Mouse (Mus musculus): Measurements from ENCODE around the gene Slc45a3. TPM values are rescaled to one million over a fixed set of nuclear protein-coding genes. Genes with fewer than 3 reads are reported as not detected.

Gene Slc45a3
- total and polyA plus RNA-seq, 3 experiments, result 15.6 to 40.7 TPM; not detected in 1

- peaks cover 50% of the 10 kb centered on the region for H3K79me2 ChIP-seq (ENCODE audit: control insufficient read depth, insufficient read depth, low read length, poor library complexity)
- no peaks in the 10 kb centered on the region for H3K27me3 ChIP-seq (ENCODE audit: control insufficient read depth in 1 of 2, insufficient read depth in 2 of 2, low read length in 2 of 2)
- peak; percentile 77 for DNase-seq (ENCODE audit: low read depth, low spot score)
- H3K36me3 ChIP-seq (ENCODE audit: control insufficient read depth in 1 of 2, insufficient read depth in 2 of 2, low read length in 2 of 2), result peaks cover 0 to 36% of the 10 kb centered on the region in 2 experiments; a peak in 3 of 4 replicates
- H3K9me3 ChIP-seq (replicated peaks; ENCODE audit: insufficient read depth, low read length), result no peaks in the 10 kb centered on the region
- H3K4me3 ChIP-seq (ENCODE audit: control insufficient read depth in 1 of 2, insufficient read depth in 1 of 2, low read depth in 2 of 2, low read length in 2 of 2), result peak overlapping the region; percentile 69 to 93
- peaks cover 24% of the 10 kb centered on the region in 2 experiments for H3K4me1 ChIP-seq (ENCODE audit: control insufficient read depth in 1 of 2, insufficient read depth in 2 of 2, low read length in 2 of 2)
- H3K9ac ChIP-seq (ENCODE audit: control insufficient read depth, low read depth, low read length, poor library complexity, severe bottlenecking), result peak overlapping the region; percentile 74
- peak overlapping the region; percentile 76 for H3K27ac ChIP-seq (ENCODE audit: control insufficient read depth, low read depth, low read length)
- TF ChIP-seq ZMIZ1 (IDR thresholded peaks at IDR 0.05; ENCODE audit: low read depth, low read length) (no peak), MAFK (IDR thresholded peaks at IDR 0.05; ENCODE audit: borderline replicate concordance, low read depth, low read length) (no peak), SIN3A (IDR thresholded peaks at IDR 0.05; ENCODE audit: low read length) (no peak), ZNF384 (IDR thresholded peaks at IDR 0.05; ENCODE audit: low read depth, low read length) (no peak), GATA1 (IDR thresholded peaks at IDR 0.05; ENCODE audit: low read depth, low read length) (no peak), SMC3 (IDR thresholded peaks at IDR 0.05; ENCODE audit: low read depth, low read length) (no peak), POLR2AphosphoS2 (IDR thresholded peaks at IDR 0.05; ENCODE audit: low read length) (no peak; the same call in 1 of the 2 replicates), NRF1 (IDR thresholded peaks at IDR 0.05; ENCODE audit: insufficient read depth, low read depth, low read length, poor library complexity, severe bottlenecking) (no peak), MYB (IDR thresholded peaks at IDR 0.05; ENCODE audit: low read depth, low read length) (no peak), EP300 (IDR thresholded peaks at IDR 0.05; ENCODE audit: low read depth in 1 of 2, low read length in 2 of 2) (no peak), GABPA (IDR thresholded peaks at IDR 0.05; ENCODE audit: low read depth, low read length) (no peak), TAL1 (IDR thresholded peaks at IDR 0.05; ENCODE audit: low read length) (no peak), ZC3H11A (IDR thresholded peaks at IDR 0.05; ENCODE audit: low read depth, low read length) (no peak), CTCF (IDR thresholded peaks at IDR 0.05 in 2 of 3, conservative IDR thresholded peaks at IDR 0.05 in 1 of 3; ENCODE audit: control insufficient read depth in 1 of 3, insufficient read depth in 1 of 3, low read depth in 2 of 3, low read length in 3 of 3, poor library complexity in 1 of 3, severe bottlenecking in 1 of 3) (no peak), JUND (IDR thresholded peaks at IDR 0.05; ENCODE audit: low read depth, low read length) (no peak), MAZ (IDR thresholded peaks at IDR 0.05; ENCODE audit: low read depth, low read length) (no peak), MXI1 (IDR thresholded peaks at IDR 0.05; ENCODE audit: low read depth, low read length) (no peak; the same call in 1 of the 2 replicates), USF2 (IDR thresholded peaks at IDR 0.05; ENCODE audit: borderline replicate concordance in 1 of 2, insufficient read depth in 1 of 2, low read depth in 1 of 2, low read length in 2 of 2) (no peak), MYC (IDR thresholded peaks at IDR 0.05; ENCODE audit: low read depth, low read length) (no peak)
Measured at GRCm38 (mm10) chr1:131963085-131963951, 551 bp downstream of the Slc45a3 start.
